Mouse (Mus musculus): Measurements from ENCODE around the gene Atoh7. TPM values are rescaled to one million over a fixed set of nuclear protein-coding genes. Genes with fewer than 3 reads are reported as not detected.

Gene Atoh7
- not detected for polyA plus RNA-seq (2014; fragmentation: Illumina TruSeq; extraction: RNeasy Lipid Tissue Mini Kit (QIAGEN cat#74804); ENCODE audit: insufficient read depth, low read depth, low replicate concordance)

DNA sequence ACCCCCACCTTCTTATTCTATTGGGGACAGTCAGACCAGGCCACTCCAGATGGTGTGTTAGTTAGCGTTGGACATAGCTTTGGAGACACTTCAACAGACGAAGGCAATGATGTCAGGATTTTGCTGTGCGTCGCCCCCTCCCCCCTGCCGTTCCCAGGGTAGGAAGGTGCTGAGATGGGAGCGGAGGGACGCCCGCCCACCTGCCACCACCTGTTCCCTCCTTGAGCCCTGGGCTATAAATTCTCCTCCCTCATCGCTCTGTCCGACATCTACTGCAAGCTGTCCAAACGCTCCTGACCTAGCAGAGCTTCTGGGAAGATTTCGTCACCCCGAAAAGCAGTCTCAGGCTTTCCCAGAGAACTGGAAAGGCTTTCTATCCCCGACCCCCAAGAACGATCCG lies at the start of gene Atoh7:
Atoh7 (plus strand) TSS at position 131 of the 400 bp plus-strand sequence.

DNA sequence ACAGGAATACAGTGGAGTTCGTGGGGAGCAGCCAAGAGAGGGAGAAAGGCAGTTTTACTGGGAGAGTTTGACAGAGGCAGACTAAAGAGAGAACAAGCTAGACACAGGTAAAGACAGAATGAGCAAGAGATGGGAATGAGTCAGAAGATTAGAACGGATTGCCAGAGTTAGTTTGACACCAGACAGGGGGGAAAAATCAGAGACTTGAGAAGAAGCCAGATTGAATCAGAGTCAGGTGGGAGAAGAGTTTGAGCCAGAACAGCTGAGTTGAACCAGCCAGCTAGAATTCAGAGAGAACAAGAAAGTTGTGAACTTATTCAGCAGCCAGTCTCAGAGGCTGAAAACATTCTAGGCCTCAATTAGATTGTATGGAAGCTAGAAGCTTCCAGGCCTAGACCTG lies 39.6 kb upstream of the Atoh7 start, which contains the start of gene Pbld1:
Pbld1 (plus strand) TSS at position 301 of the 400 bp plus-strand sequence.

Other genes starting within 250 kb of the Atoh7 start
- gene Tet1, start 190.7 kb upstream of the Atoh7 start, polyA plus RNA-seq (2014; fragmentation: Illumina TruSeq; extraction: RNeasy Lipid Tissue Mini Kit (QIAGEN cat#74804); ENCODE audit: insufficient read depth, low read depth, low replicate concordance) = 0.30 TPM
- gene Slc25a16, start 179.0 kb upstream of the Atoh7 start, polyA plus RNA-seq (2014; fragmentation: Illumina TruSeq; extraction: RNeasy Lipid Tissue Mini Kit (QIAGEN cat#74804); ENCODE audit: insufficient read depth, low read depth, low replicate concordance) = 11.1 TPM
- gene Dna2, start 152.6 kb upstream of the Atoh7 start, polyA plus RNA-seq (2014; fragmentation: Illumina TruSeq; extraction: RNeasy Lipid Tissue Mini Kit (QIAGEN cat#74804); ENCODE audit: insufficient read depth, low read depth, low replicate concordance) = 1.9 TPM
- 3.8 TPM for gene Rufy2, start 119.4 kb upstream of the Atoh7 start, polyA plus RNA-seq (2014; fragmentation: Illumina TruSeq; extraction: RNeasy Lipid Tissue Mini Kit (QIAGEN cat#74804); ENCODE audit: insufficient read depth, low read depth, low replicate concordance)
- 41.0 TPM for gene Hnrnph3, start 75.4 kb upstream of the Atoh7 start, polyA plus RNA-seq (2014; fragmentation: Illumina TruSeq; extraction: RNeasy Lipid Tissue Mini Kit (QIAGEN cat#74804); ENCODE audit: insufficient read depth, low read depth, low replicate concordance)
- 1.7 TPM for gene Pbld2, start 75.3 kb upstream of the Atoh7 start, polyA plus RNA-seq (2014; fragmentation: Illumina TruSeq; extraction: RNeasy Lipid Tissue Mini Kit (QIAGEN cat#74804); ENCODE audit: insufficient read depth, low read depth, low replicate concordance)
- gene Pbld1, start 39.5 kb upstream of the Atoh7 start, polyA plus RNA-seq (2014; fragmentation: Illumina TruSeq; extraction: RNeasy Lipid Tissue Mini Kit (QIAGEN cat#74804); ENCODE audit: insufficient read depth, low read depth, low replicate concordance) = 3.7 TPM
- gene Mypn, start 104.3 kb downstream of the Atoh7 start, polyA plus RNA-seq (2014; fragmentation: Illumina TruSeq; extraction: RNeasy Lipid Tissue Mini Kit (QIAGEN cat#74804); ENCODE audit: insufficient read depth, low read depth, low replicate concordance) = 0.37 TPM
- 36.8 TPM for gene Herc4, start 144.2 kb downstream of the Atoh7 start, polyA plus RNA-seq (2014; fragmentation: Illumina TruSeq; extraction: RNeasy Lipid Tissue Mini Kit (QIAGEN cat#74804); ENCODE audit: insufficient read depth, low read depth, low replicate concordance)